Mouse (Mus musculus) G1E (cell line): ENCODE measurements around the gene Prkca.

Source experiments
- CTCF ChIP-seq: IDR thresholded peaks from 2 replicates; pipeline ENCODE4 v1.5.1; 2012; ENCODE audit warnings: low read depth, low read length, inconsistent platforms, mixed read lengths
- GATA1 ChIP-seq: IDR thresholded peaks from 2 replicates; pipeline ENCODE4 v1.6.1; 2012; ENCODE audit warnings: borderline replicate concordance, low read length, inconsistent platforms, mixed read lengths
- GATA2 ChIP-seq: IDR thresholded peaks from 2 replicates; pipeline ENCODE4 v1.6.1; 2012; ENCODE audit warnings: low read depth, low read length, inconsistent platforms, borderline replicate concordance
- TAL1 ChIP-seq: conservative IDR thresholded peaks from 2 replicates; pipeline ENCODE4 v1.6.1; 2012; ENCODE audit warnings: low read depth, low read length, inconsistent platforms, mixed read lengths

DNA sequence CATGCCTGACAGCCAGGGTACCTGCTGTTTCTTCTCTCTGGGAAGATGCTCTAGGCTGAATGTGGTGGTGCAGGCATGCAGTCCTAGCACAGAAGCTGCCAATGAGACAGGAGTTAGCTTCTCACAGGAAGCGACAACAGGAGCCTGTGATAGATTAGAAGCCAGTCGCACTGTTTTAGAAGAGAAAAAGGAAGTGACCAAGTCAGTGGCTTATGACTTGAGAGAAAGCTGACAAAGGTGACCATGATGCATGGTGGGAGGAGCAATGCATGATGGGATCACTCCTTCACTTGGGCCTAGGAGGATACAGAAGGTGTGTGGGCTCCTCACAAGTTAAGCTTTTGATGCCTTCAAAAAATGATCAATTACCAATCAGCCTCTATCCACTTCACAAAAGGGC is 99.5 kb downstream of the Prkca start:
- no peak for TF ChIP-seq CTCF
- TF ChIP-seq GATA1, result no peak
- no peak for TF ChIP-seq TAL1
- no peak for TF ChIP-seq GATA2
